12 mouse cellular contexts compared by ENCODE assay signal in genomic region chr10:69803135-69803756, GRCm38 (mm10).
DNase-seq lines count a peak whose midpoint lies in the region; ATAC-seq and TF ChIP-seq lines count a peak whose summit lies in the region.
"Had no signal": no experiment of that assay in that cellular context is flagged by ENCODE, and none has a peak within 500 bp of the region (broad histone marks: within the 10 kb centered on the region; RNA-seq: fewer than 3 reads in every experiment).

No protein-coding gene starts in this region.

- H3K36me3 ChIP-seq in embryonic facial prominence, embryonic 10.5 days (replicated peaks): no peaks in the 10 kb centered on the region
- no peaks in the 10 kb centered on the region for H3K36me3 ChIP-seq in hindbrain, postnatal 0 days (ENCODE audit: insufficient read depth, low read length)
- no peaks in the 10 kb centered on the region for H3K36me3 ChIP-seq in midbrain, postnatal 0 days (ENCODE audit: insufficient read depth, low read length)
- H3K36me3 ChIP-seq: G1E; limb, embryonic 12.5 days had no signal

- H3K4me3 ChIP-seq in embryonic facial prominence, embryonic 10.5 days: no peak overlapping the region
- no peak overlapping the region for H3K4me3 ChIP-seq in hindbrain, postnatal 0 days (ENCODE audit: low read length)
- no peak overlapping the region for H3K4me3 ChIP-seq in midbrain, postnatal 0 days (ENCODE audit: low read depth, low read length)
- H3K4me3 ChIP-seq: heart, embryonic 13.5 days; limb, embryonic 12.5 days had no signal

- no peaks in the 10 kb centered on the region for H3K9me3 ChIP-seq in embryonic facial prominence, embryonic 10.5 days
- no peaks in the 10 kb centered on the region for H3K9me3 ChIP-seq in hindbrain, postnatal 0 days (ENCODE audit: low read length)
- H3K9me3 ChIP-seq in midbrain, postnatal 0 days (ENCODE audit: low read length): no peaks in the 10 kb centered on the region
- H3K9me3 ChIP-seq: heart, embryonic 13.5 days; limb, embryonic 12.5 days had no signal

- no peak overlapping the region for H3K4me2 ChIP-seq in hindbrain, postnatal 0 days (ENCODE audit: low read depth, low read length)
- H3K4me2 ChIP-seq in midbrain, postnatal 0 days (ENCODE audit: low read depth, low read length, poor library complexity, severe bottlenecking): peak overlapping the region; percentile 34
- H3K4me2 ChIP-seq: heart, embryonic 13.5 days; limb, embryonic 12.5 days had no signal

- DNase-seq in MN1 (ENCODE audit: low spot score): peak; percentile 49
- peak; percentile 34 for DNase-seq in embryonic facial prominence, embryonic 10.5 days (ENCODE audit: low spot score)
- DNase-seq in hindbrain, postnatal 0 days (ENCODE audit: low spot score): peak; percentile 86
- DNase-seq in midbrain, postnatal 0 days (ENCODE audit: low spot score): peak; percentile 88
- DNase-seq in urinary bladder, adult 18-20 months (ENCODE audit: low spot score in 2 of 2): no peak
- no peak for DNase-seq in gastrocnemius, adult 18-20 months (ENCODE audit: low spot score)
- no peak for DNase-seq in adrenal gland, adult 2 months
- DNase-seq: thymus, postnatal 14 days had no signal

- no peak overlapping the region for H3K9ac ChIP-seq in hindbrain, postnatal 0 days (replicated peaks; ENCODE audit: low read length)
- no peak overlapping the region for H3K9ac ChIP-seq in midbrain, postnatal 0 days (replicated peaks; ENCODE audit: low read length, poor library complexity, severe bottlenecking)
- H3K9ac ChIP-seq: heart, embryonic 13.5 days; limb, embryonic 12.5 days had no signal

- no peaks in the 10 kb centered on the region for H3K4me1 ChIP-seq in embryonic facial prominence, embryonic 10.5 days
- H3K4me1 ChIP-seq in hindbrain, postnatal 0 days (ENCODE audit: insufficient read depth, low read length): peaks cover 6% of the 10 kb centered on the region; the same call in 1 of the 2 replicates
- peaks cover 13% of the 10 kb centered on the region for H3K4me1 ChIP-seq in midbrain, postnatal 0 days (ENCODE audit: insufficient read depth, low read length)
- H3K4me1 ChIP-seq: limb, embryonic 12.5 days had no signal

- H3K27me3 ChIP-seq in embryonic facial prominence, embryonic 10.5 days (replicated peaks; ENCODE audit: low read depth, poor library complexity, severe bottlenecking): no peaks in the 10 kb centered on the region
- H3K27me3 ChIP-seq in hindbrain, postnatal 0 days (ENCODE audit: insufficient read depth, low read length): no peaks in the 10 kb centered on the region
- H3K27me3 ChIP-seq in midbrain, postnatal 0 days (ENCODE audit: insufficient read depth, low read length): no peaks in the 10 kb centered on the region
- H3K27me3 ChIP-seq: heart, embryonic 13.5 days; limb, embryonic 12.5 days had no signal

- no peak overlapping the region for H3K27ac ChIP-seq in embryonic facial prominence, embryonic 10.5 days (replicated peaks)
- peak overlapping the region; percentile 17 for H3K27ac ChIP-seq in hindbrain, postnatal 0 days
- H3K27ac ChIP-seq in midbrain, postnatal 0 days (ENCODE audit: low read depth, low read length): peak overlapping the region; percentile 69
- H3K27ac ChIP-seq: heart, embryonic 13.5 days; limb, embryonic 12.5 days had no signal

- 88% methylated on average over 14 of the region's 14 CpGs for WGBS in embryonic facial prominence, embryonic 10.5 days
- 40% methylated on average over 14 of the region's 14 CpGs for WGBS in hindbrain, postnatal 0 days
- 35% methylated on average over 14 of the region's 14 CpGs for WGBS in midbrain, postnatal 0 days

- no peak for TF ChIP-seq CTCF in hindbrain, postnatal 0 days (IDR thresholded peaks at IDR 0.05; ENCODE audit: low read depth)
- no peak for TF ChIP-seq CTCF in midbrain, postnatal 0 days (IDR thresholded peaks at IDR 0.05)

- peak; percentile 77 for ATAC-seq in hindbrain, postnatal 0 days
- ATAC-seq in midbrain, postnatal 0 days (ENCODE audit: low FRiP score): peak; percentile 61; the same call in 1 of the 2 replicates
- no peak for ATAC-seq in monocyte, adult 5-6 weeks (replicated peaks; ENCODE audit: insufficient number of reproducible peaks, low FRiP score, low TSS enrichment, poor library complexity, severe bottlenecking)

Comparison
In these comparisons a context has a peak if more than half of its experiments do, and no peak if none do; other contexts are left out.
1. DNase-seq: peak in MN1 (single experiment), embryonic facial prominence, embryonic 10.5 days (single experiment), hindbrain, postnatal 0 days (single experiment) and midbrain, postnatal 0 days (single experiment); none in urinary bladder, adult 18-20 months (0 of 2), gastrocnemius, adult 18-20 months (single experiment) and adrenal gland, adult 2 months (single experiment).